Comparison of ENCODE assay signal across 8 mouse cellular contexts in the genomic region with DNA sequence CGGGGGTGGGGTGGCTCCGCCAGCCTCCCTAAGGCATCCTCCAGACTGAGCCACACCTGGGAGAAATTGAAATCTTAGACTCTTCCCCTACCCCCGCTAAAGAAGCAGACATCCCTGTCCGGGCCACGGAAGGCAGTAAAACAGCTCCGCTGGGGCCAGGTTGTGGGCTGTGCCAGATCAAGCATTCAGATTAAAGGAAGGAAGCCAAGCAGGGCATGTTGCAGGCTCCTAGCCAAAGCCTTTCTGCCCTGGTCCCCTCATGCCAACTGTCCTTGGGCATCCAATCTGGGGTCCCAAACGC. TPM values are rescaled to one million over a fixed set of nuclear protein-coding genes. Genes with fewer than 3 reads are reported as not detected.
DNase-seq lines count a peak whose midpoint lies in the region; ATAC-seq lines count a peak whose summit lies in the region.
"Had no signal": no experiment of that assay in that cellular context is flagged by ENCODE, and none has a peak within 500 bp of the region (broad histone marks: within the 10 kb centered on the region; RNA-seq: fewer than 3 reads in every experiment).

No protein-coding gene starts in this region.

- peak overlapping the region; percentile 44 for H3K4me2 ChIP-seq in hindbrain, embryonic 12.5 days (replicated peaks)
- H3K4me2 ChIP-seq in limb, embryonic 15.5 days: peak overlapping the region; percentile 47

- ATAC-seq in hindbrain, embryonic 12.5 days (ENCODE audit: low FRiP score): no peak
- peak; percentile 30; the same call in 1 of the 2 replicates for ATAC-seq in limb, embryonic 15.5 days (ENCODE audit: insufficient number of reproducible peaks, low FRiP score, low TSS enrichment, low read depth)

- WGBS in hindbrain, embryonic 12.5 days: under 1% methylated on average over 7 of the region's 7 CpGs
- 0% methylated on average over 7 of the region's 7 CpGs for WGBS in limb, embryonic 15.5 days

- H3K9me3 ChIP-seq in hindbrain, embryonic 12.5 days (replicated peaks): no peaks in the 10 kb centered on the region
- H3K9me3 ChIP-seq in limb, embryonic 15.5 days: no peaks in the 10 kb centered on the region

- peaks cover 35% of the 10 kb centered on the region for H3K4me1 ChIP-seq in hindbrain, embryonic 12.5 days
- peaks cover 42% of the 10 kb centered on the region for H3K4me1 ChIP-seq in limb, embryonic 15.5 days

- H3K36me3 ChIP-seq in hindbrain, embryonic 12.5 days: peaks cover 24% of the 10 kb centered on the region
- H3K36me3 ChIP-seq in limb, embryonic 15.5 days: peaks cover 30% of the 10 kb centered on the region

- peak; percentile 27 to 44 for DNase-seq in CD8-positive naive resting alpha-beta T cell, adult 2 months (ENCODE audit: low read depth in 2 of 2, low spot score in 2 of 2)
- peak; percentile 49 for DNase-seq in cerebellum, adult 9-10 months
- peak; percentile 78 for DNase-seq in thymus, postnatal 0 days (ENCODE audit: low spot score)
- no peak for DNase-seq in frontal cortex, postnatal 10 days (ENCODE audit: low spot score in 2 of 2)
- DNase-seq in spleen, postnatal 10 days (ENCODE audit: low spot score in 2 of 2): no peak

- peak overlapping the region; percentile 54 for H3K9ac ChIP-seq in hindbrain, embryonic 12.5 days
- no peak overlapping the region for H3K9ac ChIP-seq in limb, embryonic 15.5 days
- H3K9ac ChIP-seq: liver, embryonic 14.5 days had no signal

- peak overlapping the region; percentile 12; the same call in 1 of the 2 replicates for H3K4me3 ChIP-seq in hindbrain, embryonic 12.5 days
- peak overlapping the region; percentile 13 for H3K4me3 ChIP-seq in limb, embryonic 15.5 days

- no peaks in the 10 kb centered on the region for H3K27me3 ChIP-seq in hindbrain, embryonic 12.5 days
- no peaks in the 10 kb centered on the region for H3K27me3 ChIP-seq in limb, embryonic 15.5 days

- peak overlapping the region; percentile 78 for H3K27ac ChIP-seq in hindbrain, embryonic 12.5 days
- peak overlapping the region; percentile 85 for H3K27ac ChIP-seq in limb, embryonic 15.5 days
- H3K27ac ChIP-seq: liver, embryonic 14.5 days had no signal

RNA-seq across cellular contexts. Expression of a gene that starts 25.9 kb away (rescaled TPM):
- polyA plus RNA-seq in hindbrain, embryonic 12.5 days (2016; fragmentation: Nextera tagmentation; extraction: Ambion mirVana): 26.8 and 28.3 TPM in 2 replicates
- 26.6 and 38.2 TPM in 2 replicates for polyA plus RNA-seq in limb, embryonic 15.5 days (2015; fragmentation: Nextera tagmentation; extraction: Ambion mirVana)
- 2.2 and 3.2 TPM in 2 replicates for polyA plus RNA-seq in thymus, postnatal 0 days (2015; fragmentation: Nextera tagmentation; extraction: Ambion mirVana)

RNA-seq across cellular contexts. Expression of a gene that starts 34.7 kb away (rescaled TPM):
- polyA plus RNA-seq in hindbrain, embryonic 12.5 days (2016; fragmentation: Nextera tagmentation; extraction: Ambion mirVana): 260 and 271 TPM in 2 replicates
- 193 and 212 TPM in 2 replicates for polyA plus RNA-seq in limb, embryonic 15.5 days (2015; fragmentation: Nextera tagmentation; extraction: Ambion mirVana)
- 162 and 183 TPM in 2 replicates for polyA plus RNA-seq in thymus, postnatal 0 days (2015; fragmentation: Nextera tagmentation; extraction: Ambion mirVana)

RNA-seq across cellular contexts. Expression of a gene that starts 56.6 kb away (rescaled TPM):
- polyA plus RNA-seq in hindbrain, embryonic 12.5 days (2016; fragmentation: Nextera tagmentation; extraction: Ambion mirVana): 1.4 and 2.6 TPM in 2 replicates
- 2.8 TPM in 2 replicates for polyA plus RNA-seq in limb, embryonic 15.5 days (2015; fragmentation: Nextera tagmentation; extraction: Ambion mirVana)
- 0.62 and 0.85 TPM in 2 replicates for polyA plus RNA-seq in thymus, postnatal 0 days (2015; fragmentation: Nextera tagmentation; extraction: Ambion mirVana)

Comparison
In these comparisons a context has a peak if more than half of its experiments do, and no peak if none do; other contexts are left out.
1. DNase-seq: peak in CD8-positive naive resting alpha-beta T cell, adult 2 months (2 of 2), cerebellum, adult 9-10 months (single experiment) and thymus, postnatal 0 days (single experiment); none in frontal cortex, postnatal 10 days (0 of 2) and spleen, postnatal 10 days (0 of 2).